Mouse (Mus musculus): ENCODE measurements around the gene Nipsnap2. TPM values are rescaled to one million over a fixed set of nuclear protein-coding genes. Genes with fewer than 3 reads are reported as not detected.
A peak's percentile ranks its signal among the peaks of the same experiment; 100 is the strongest.
"Not testable (repeated sequence)": the region's sequence is repeated elsewhere in the genome, so short reads cannot be mapped to it uniquely, and the experiment has no call there.

Nipsnap2 gene
- polyA plus RNA-seq, 1 experiment from 2014 or later, result 95.6 TPM

GRCm38 (mm10) chr5:129787818-129788593 is 63.1 kb downstream of the Nipsnap2 start:
- WGBS, result 13% methylated on average over 11 of the region's 11 CpGs

GRCm38 (mm10) chr5:129790591-129790990 is 65.7 kb downstream of the Nipsnap2 start:
- peaks cover 60% of the 10 kb centered on the region for H3K36me3 ChIP-seq (ENCODE audit: control insufficient read depth, insufficient read depth, low read length)
- not testable (repeated sequence) for H3K9me3 ChIP-seq (ENCODE audit: control insufficient read depth, low read length); H3K4me3 ChIP-seq (ENCODE audit: low read depth, low read length); H3K27me3 ChIP-seq (ENCODE audit: control insufficient read depth, insufficient read depth, low read length); ATAC-seq (ENCODE audit: low read depth); H3K27ac ChIP-seq (ENCODE audit: low read depth, low read length); H3K9ac ChIP-seq (replicated peaks; ENCODE audit: low read depth, low read length); H3K4me2 ChIP-seq (ENCODE audit: low read depth, low read length)
- peaks cover 18% of the 10 kb centered on the region; the same call in 1 of the 2 replicates for H3K4me1 ChIP-seq (ENCODE audit: control insufficient read depth, insufficient read depth, low read length)
- 95% methylated on average over 7 of the region's 8 CpGs for WGBS

More at GRCm38 (mm10) chr5:129787818-129788593, 63.1 kb downstream of the Nipsnap2 start:
- Histone ChIP-seq H3K27ac (ENCODE audit: low read depth, low read length) (peak overlapping the region; percentile 99; the same call in 1 of the 2 replicates), H3K9me3 (ENCODE audit: control insufficient read depth, low read length) (no peaks in the 10 kb centered on the region), H3K4me1 (ENCODE audit: control insufficient read depth, insufficient read depth, low read length) (peaks cover 18% of the 10 kb centered on the region; the same call in 1 of the 2 replicates), H3K36me3 (ENCODE audit: control insufficient read depth, insufficient read depth, low read length) (peaks cover 45% of the 10 kb centered on the region), H3K4me3 (ENCODE audit: low read depth, low read length) (peak overlapping the region; percentile 82), H3K9ac (replicated peaks; ENCODE audit: low read depth, low read length) (peak overlapping the region; percentile 80), H3K4me2 (ENCODE audit: low read depth, low read length) (peak overlapping the region; percentile 77), H3K27me3 (ENCODE audit: control insufficient read depth, insufficient read depth, low read length) (no peaks in the 10 kb centered on the region)
- ATAC-seq (ENCODE audit: low read depth), result no peak

Other genes with a start within 250 kb of the Nipsnap2 start
- gene Sfswap, start 223.8 kb upstream of the Nipsnap2 start, polyA plus RNA-seq (2014; fragmentation: Nextera tagmentation; extraction: Ambion mirVana), result 60.4 and 65.6 TPM in 2 replicates
- gene Mmp17, start 140.9 kb upstream of the Nipsnap2 start, polyA plus RNA-seq (2014; fragmentation: Nextera tagmentation; extraction: Ambion mirVana), result 7.5 and 7.7 TPM in 2 replicates
- 7.7 and 7.9 TPM in 2 replicates for gene Zfp11, start 55.0 kb upstream of the Nipsnap2 start, polyA plus RNA-seq (2014; fragmentation: Nextera tagmentation; extraction: Ambion mirVana)
- not detected in 2 replicates for gene Sept14, start 16.6 kb upstream of the Nipsnap2 start, polyA plus RNA-seq (2014; fragmentation: Nextera tagmentation; extraction: Ambion mirVana)
- 173 and 179 TPM in 2 replicates for gene Mrps17, start 9.6 kb upstream of the Nipsnap2 start, polyA plus RNA-seq (2014; fragmentation: Nextera tagmentation; extraction: Ambion mirVana)
- 33.6 and 35.6 TPM in 2 replicates for gene Psph, start 62.4 kb downstream of the Nipsnap2 start, polyA plus RNA-seq (2014; fragmentation: Nextera tagmentation; extraction: Ambion mirVana)
- gene Sumf2, start 121.9 kb downstream of the Nipsnap2 start, polyA plus RNA-seq (2014; fragmentation: Nextera tagmentation; extraction: Ambion mirVana), result 21.0 and 33.6 TPM in 2 replicates
- gene Chchd2, start 162.4 kb downstream of the Nipsnap2 start, polyA plus RNA-seq (2014; fragmentation: Nextera tagmentation; extraction: Ambion mirVana), result 717 and 752 TPM in 2 replicates
- gene Zbed5, start 170.7 kb downstream of the Nipsnap2 start, polyA plus RNA-seq (2014; fragmentation: Nextera tagmentation; extraction: Ambion mirVana), result 14.9 and 18.6 TPM in 2 replicates
- gene Phkg1, start 173.5 kb downstream of the Nipsnap2 start, polyA plus RNA-seq (2014; fragmentation: Nextera tagmentation; extraction: Ambion mirVana), result 0.58 and 0.92 TPM in 2 replicates
- gene Nupr1l, start 183.5 kb downstream of the Nipsnap2 start, polyA plus RNA-seq (2014; fragmentation: Nextera tagmentation; extraction: Ambion mirVana), result 3.7 and 3.8 TPM in 2 replicates
- gene Vkorc1l1, start 216.9 kb downstream of the Nipsnap2 start, polyA plus RNA-seq (2014; fragmentation: Nextera tagmentation; extraction: Ambion mirVana), result 26.2 and 31.5 TPM in 2 replicates

All from neural tube, embryonic 14.5 days (tissue).